Mouse (Mus musculus) kidney, postnatal 14 days (tissue): ENCODE data around the gene Gm47995.
"Not testable (repeated sequence)": the region's sequence is repeated elsewhere in the genome, so short reads cannot be mapped to it uniquely, and the experiment has no call there.

Experiments
- DNase-seq: peaks from one replicate; pipeline ENCODE4 v3.0.0; 2022; ENCODE audit warnings: mixed read lengths

Gene Gm47995

DNA sequence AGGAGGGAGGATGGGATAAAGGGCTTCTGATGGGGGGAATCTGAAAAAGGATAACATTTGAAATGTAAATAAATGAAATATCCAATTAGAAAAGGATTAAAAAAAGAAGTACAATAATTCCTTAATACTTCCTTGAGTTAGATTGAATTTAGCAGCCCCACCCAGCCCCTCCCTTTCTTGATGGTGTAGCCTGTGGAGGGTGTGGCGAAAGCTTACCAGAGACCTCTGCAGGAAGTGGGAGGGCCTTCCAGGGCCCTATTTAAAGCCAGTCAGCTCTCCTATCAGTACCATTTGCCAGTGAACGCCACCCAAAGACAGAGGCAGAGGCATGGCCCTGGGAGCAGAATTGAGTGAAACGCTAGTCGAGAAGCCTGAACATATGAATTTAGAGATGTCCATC is at the start of gene Gm47995:
Gene Gm47995 (plus strand): TSS at position 329 of the 400 bp plus-strand sequence.
- DNase-seq: not testable (repeated sequence)

DNA sequence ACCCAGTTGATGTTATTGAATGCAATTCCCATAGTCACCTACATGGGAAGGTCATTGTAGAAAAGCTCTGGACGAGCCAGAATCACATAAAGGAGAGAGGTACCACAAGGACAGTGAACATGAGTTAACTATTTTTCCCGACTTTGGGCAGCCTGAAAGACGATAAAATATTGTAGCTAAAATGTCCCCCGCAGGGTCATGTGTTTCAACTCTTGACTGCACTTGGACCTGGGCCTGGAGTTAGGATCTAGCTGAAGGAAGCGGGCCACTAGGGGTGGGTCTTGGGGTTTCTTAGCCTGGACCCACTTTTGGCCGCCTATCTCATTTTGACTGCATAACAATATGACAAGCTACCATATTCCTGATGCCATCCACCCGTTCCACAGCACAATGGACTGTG is 48.0 kb upstream of the Gm47995 start:
- DNase-seq: no peak

DNA sequence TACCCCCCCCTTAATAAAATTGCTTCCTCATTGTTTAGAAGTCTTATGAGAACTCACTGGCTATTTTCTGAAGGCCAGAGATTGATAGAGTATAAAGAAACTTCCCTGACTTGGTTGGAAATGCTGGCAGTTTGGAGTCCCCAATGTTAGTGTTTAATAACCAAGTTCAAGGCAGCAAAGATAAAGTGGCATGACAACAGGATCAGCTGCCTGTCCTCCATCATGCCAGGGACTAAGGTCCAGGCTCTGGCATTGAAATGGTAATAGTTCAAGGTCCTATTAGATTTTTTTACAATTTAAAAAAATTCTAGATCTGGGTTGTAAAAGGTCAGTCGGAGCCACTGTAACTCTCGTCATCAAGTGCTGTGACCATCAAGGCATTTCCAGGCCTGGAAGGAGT is 47.2 kb upstream of the Gm47995 start:
- DNase-seq: no peak

DNA sequence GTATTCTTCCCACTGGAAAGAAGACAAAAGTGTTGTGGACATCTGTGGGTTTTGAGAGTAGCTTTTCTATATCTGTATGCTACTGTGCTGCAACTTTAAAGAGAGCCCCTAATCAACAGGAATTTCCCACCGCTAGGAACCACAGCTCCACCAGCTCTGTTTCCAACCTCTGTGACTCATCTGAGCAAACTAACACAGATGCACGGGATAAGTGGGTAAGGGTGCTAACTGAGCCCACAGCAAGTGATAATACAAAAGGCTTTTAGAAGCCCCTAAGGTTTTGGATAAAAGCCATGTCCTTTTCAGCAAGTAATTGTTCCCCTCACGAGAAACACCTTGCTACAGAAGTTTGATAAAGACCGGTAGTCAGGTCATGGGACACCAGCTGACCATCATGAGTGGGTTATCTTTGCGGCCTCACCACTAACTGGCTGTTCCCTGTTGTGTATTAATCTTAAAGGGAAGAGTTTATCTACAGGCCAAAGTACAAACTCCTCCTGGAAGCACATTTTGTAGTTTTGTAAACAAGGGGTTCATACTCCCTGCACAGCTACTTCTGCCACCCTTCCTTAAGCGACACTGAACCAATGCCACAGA is 45.1 kb upstream of the Gm47995 start:
- DNase-seq: no peak

DNA sequence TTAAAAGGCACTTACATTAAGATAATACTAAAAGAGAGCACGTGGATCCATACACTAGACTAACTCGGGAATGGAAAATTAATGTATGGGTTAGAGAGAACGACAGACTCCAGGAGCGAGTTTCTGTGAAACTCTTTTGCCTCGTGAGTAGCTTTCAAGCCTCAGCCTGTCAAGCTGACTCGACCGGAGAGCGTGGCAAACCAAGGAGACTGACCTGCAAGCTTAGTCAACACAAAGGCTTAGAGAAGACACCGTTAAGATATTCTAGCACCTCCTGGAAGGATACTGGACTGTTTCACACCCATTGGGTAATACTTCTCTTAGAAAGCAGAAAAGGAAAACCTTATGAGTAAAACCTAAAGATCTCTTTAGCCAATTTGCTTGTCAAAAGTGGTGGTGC is 44.1 kb upstream of the Gm47995 start:
- DNase-seq: not testable (repeated sequence)

DNA sequence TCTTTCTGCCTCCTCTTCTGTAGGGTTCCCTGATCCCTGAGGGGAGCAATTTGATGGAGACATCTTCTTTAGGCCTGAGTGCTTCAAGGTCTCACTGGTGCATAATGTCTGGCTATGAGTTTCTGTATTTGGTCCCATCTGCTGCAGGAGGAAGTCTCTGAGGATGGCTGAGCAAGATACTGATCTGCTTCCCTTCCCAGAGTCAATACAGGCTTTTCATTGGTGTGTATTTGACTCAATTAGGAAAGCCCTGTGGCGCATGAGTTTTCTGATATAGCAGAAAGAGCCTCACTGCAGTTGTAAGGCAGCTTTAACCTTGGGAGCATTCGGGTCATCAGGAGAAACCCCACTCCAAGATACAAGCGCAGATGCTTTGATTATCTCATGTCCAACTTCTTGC is 42.1 kb upstream of the Gm47995 start:
- no peak for DNase-seq

DNA sequence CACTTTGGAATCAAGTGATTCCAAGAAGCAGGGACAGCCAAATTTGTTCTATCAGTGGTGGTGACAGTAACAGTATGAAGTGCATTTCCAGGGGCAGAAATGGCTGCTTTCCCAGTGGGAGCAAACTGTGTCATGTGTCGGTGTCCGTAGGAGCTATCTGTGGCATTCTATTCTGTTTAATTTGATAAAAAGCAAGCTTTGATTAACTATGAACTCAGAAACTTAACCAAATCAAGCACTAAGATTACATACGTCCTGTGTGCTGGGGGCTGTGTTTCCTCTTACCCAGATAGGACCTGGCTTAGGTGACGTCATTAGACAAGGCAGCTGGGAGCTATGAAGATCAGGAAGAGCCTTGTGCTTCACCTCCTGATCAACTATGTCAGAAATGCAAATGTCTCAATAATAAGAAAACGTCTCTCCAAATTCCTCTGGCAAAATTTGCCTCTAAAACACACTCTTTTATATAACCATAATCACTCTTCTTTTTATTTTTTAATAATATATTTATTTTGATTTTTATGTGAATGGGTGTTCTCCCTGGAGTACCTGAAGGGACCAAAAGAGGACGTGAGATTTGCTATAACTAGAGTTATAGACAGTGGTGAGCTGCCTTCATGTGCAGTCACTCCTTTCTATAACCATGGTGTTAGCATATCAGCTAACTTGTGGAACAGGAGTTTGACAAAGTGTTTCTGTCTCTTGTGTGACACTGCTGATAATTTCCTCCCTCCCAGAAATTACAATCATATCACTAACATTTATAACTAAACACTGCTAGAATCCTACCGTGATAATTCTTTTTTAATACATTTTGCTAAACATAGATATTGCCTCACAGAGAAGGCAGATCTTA is 41.2 kb upstream of the Gm47995 start:
- DNase-seq: no peak

DNA sequence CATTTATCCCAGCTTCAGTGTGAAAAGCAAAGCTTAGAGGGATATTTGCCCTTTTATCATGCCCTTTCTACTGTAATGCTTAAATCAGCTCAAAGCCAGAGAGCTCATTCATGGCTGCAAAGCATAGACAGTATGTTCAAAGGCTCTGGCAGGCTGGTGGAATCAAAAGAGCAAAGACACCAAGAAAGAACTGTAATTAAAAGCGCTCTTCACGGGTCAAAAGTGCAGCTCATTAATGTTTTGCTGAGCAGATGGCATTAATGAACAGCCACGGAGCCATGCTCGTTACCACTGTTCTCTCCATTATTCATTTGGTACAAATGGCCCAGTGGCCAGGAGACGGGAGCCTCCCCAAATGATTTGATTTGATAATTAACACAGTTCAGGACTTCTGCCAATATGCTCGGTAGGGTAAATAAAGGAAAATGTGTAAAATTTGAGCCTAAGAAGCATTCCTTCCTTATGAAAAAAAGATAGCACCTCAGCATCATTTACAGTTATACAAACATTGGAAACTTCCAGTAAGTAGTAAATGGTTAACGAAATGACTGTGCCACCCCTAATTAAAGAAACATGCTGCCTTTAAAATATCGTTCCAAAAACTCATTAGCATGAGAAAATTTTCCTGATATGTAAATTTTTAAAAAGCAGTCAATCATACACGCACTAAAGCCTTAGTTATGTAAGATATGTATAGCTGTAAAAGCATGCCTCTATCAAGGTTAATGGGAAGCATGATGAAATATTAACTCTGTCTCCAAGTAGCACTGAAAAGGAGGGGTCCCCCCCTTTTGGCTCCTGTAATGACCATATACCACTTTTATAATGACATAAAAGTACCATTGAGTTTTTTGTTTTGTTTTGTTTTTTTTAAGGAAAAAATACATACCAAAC is 40.0 kb upstream of the Gm47995 start:
- DNase-seq: peak; percentile 84

DNA sequence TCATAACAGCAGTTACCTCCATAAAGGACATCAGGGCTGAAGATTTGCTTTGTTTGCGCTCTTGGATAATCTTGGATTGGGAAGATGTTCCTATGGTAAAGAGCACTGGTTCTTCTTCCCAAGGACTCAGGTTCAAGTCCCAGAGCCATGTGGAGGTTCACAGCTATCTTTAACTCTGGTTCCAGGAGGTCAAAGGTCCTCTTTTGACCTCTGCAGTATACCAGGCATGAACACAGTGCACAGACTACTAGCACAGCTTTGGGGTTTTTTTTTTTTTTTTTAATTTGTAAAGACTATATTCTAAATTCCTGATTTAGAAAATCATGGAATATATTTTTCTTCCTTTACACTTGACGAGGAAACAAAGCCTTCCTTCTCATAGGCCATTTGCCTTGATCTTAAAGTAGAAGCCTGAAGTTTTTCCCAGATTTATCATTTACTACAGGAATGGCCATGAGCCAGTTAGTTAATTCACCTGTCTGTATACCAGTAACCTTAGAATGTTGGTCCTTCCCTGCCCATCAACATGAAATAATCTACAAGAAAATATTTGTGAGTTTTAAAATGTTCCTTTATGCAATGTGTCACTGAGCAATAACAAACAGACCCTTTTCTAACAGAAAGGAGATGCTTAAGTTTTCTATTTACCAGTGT is 39.3 kb upstream of the Gm47995 start:
- DNase-seq: no peak

DNA sequence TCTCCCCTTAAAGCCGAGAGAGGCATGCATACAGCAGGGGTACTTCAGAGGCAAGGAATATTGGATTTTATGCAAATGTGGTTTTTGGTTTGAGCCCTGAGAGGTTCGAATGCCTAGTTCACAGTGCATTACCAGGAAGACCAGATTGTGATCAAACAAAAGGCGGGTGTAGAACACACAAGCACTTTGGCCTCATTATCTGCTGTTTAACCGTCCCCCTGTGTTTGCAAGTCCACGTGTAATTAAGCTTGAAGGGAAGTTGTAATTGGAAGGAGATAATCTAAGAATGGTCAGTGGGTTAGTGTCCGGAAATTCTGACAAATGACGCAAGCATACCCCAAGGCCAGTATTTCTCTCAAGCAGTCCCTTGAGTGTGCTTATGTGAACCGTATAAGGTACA is 32.2 kb upstream of the Gm47995 start:
- no peak for DNase-seq

DNA sequence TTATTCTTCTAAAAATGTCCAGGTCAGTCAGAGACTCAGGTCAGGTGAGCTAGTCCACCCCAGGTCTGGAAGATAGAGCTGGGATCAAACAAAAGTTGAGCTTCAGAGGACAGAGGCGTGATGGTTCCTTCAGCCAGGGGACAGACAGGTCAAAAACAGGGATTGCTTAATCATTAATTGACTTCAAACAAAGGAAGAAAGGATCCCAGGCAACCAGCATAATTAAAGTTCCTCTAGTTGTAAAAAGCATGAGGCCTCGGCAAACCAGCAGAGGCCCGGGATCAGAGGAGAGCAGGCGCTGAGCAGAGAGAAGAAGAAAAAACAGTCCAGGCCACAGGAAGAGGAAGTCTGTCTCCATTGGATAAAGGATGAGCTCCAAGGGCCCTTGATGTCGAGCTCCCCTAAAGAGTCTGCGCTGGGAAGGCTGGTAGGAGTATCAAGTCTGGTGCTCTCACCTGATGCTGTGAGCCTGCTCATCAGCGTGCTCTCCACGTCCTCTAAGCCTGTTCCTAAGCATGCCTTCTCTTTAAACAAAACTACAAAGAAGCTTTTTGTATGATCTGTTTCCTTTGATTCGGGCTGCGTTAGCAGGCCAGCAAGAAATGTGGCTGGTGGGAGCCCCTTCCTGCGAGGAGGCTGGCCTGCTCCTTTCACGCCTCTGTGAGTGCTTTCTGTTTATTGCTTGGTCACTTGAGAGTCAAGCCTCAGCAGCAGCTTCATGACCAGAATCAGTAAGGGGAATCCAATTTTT is 30.8 kb upstream of the Gm47995 start:
- DNase-seq: no peak

DNA sequence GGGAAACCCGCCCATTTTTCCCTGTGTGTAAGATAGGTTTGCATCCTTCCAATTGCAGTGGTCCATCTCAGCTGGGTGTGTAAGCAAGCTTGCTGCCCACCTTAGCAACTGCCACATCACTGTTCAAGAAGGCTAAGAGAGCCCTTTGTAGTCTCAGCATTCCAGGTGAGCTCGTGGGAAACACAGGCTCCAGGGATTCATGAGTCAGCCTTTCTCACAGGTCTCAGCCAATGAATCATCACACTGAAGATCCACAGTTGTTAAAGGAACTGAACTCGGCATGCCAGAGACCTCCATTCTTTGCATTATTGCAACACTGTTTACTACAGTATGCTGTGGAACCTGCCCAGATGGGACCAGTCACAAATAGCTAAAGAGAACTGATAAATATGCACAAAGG is 29.6 kb upstream of the Gm47995 start:
- no peak for DNase-seq

DNA sequence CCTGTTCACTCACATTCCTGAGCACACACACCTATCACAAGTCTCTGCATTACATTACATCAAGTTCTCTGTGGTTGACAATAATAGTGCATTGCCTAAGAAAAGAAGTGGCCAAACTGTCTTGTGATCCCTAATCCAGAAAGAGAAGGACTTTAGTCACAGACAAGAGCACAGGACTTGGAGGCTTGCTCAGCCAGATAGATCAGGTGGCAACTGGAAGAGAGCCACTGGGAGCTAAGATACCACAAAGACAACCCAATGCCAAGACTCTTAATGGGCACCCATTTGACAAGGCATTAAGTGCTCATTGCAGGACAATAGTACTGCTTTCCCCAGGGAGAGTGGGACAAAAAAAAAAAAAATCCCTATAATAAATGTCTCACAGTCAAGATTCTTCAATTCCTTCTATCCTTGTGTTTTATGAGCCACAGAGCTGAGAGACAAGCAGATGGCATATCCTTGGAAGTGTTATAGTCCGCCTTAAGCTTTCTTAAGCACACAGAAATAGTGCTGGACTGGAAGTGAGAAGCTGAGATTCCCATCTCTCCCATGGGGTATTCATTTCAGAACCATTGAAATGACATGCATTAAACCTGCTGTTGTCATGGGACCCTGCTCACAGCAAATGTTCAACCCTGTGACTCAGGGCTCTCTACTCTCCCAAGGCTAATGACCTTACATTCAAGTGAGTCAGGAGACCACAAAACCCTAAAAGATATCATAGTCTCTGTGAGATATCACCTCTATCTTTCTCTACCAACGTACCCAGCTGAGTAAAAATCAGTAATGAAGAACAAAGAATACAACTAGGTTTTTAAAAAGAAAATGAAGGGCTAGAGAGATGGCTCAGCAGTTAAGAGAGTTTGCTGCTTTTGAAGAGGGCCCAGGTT is 26.4 kb upstream of the Gm47995 start:
- DNase-seq: no peak

DNA sequence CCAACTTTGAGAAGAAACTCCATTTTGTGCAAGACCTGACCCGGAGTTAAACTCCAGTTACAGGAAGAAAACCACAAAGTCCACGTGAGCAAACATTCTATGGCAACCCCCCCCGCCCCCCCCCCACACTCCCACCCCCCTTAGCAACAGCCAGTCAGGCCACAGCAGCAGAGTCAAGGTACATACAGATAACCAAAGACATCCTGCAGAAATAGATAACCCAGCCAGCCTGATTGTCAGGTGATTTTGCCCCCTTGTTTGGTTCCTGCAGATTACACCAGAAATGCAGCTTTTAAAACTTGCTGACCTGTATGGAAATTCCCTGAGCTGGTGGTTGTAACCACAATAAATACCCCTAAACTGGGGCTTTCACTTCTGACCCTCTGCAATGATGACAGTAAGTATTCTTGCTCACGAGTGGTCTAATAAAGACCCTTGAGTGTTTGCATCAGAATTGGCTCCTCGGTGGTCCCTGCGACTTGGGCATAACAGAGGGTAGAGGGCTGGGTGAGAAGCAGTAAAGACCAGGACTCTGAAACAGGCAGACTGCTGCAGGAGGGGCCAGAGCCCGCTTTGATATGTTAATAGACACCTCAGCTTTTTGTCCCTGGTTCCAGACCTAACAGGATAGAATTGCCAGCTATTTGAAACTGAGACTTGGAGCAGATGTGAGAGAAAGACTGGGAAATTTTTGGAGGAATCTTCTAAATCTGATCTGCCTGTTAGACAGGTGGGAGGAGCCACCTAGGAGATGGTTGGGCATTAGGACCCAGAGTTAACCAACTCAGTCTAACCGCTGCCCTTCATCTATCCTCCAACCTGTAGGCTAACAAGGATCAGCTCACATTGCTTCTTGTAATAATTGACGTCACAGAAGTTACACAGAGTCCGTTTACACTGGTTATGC is 21.0 kb upstream of the Gm47995 start:
- DNase-seq: peak; percentile 64

DNA sequence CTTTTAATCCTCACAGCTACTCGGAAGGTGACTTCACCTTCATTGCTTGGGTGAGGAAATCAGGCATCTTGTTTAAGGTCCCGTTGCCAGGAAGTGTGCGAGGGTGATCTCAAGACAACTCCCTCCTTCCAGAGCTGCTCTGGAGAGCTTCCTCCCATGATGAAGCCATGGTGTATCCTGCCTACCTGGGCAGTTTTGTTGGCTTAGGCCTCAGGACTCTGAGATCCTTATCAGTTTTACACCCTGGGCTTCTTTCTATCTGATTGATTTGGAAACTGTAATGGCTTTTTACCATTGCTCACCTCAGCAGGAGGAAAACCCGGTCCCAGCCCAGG is 20.3 kb upstream of the Gm47995 start:
- no peak for DNase-seq

DNA sequence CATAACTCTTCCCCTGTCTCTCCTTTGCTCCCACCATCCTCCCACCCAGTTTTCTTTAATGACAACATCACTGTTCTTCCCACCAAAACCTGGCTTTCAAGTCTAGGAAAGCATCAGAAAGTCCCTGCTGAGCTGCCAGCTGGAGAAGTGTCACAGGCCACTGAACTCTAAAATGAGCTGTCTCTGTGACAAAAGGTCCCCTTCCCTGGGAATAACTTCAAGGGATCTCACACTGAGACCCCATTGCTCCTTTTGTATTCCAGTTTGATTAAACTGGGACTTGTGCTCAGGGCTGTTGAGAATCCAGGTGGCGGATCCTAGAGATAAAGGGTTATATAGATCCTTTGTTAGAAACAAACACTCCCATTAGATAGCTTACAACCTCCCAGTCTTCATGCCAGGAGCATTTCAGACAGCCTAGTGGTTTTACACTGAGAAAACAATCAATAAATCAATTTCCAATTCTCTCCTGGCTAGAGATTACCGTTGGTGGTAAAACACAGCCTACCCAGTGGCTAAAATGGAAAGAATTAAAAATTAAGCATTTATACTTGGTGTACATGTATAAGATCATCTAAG is 19.7 kb upstream of the Gm47995 start:
- no peak for DNase-seq

DNA sequence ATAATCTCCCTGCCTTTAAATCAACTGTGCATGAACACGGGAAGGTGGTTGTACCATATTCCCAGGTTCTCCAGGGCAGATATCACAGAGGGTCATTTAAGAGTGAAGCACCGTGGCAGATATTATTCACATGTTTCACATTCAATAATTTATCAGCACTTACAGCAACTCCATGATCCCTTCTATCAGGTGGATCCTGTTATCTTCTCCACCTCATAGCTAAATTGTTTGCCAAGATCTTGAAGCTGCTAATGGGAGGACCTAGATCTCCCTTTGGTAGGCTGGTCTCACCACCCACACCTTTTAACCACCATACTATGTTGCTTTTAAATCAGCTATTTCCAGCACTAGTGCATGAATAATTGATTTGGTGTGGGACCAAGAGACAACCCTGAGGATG is 18.1 kb upstream of the Gm47995 start:
- no peak for DNase-seq

DNA sequence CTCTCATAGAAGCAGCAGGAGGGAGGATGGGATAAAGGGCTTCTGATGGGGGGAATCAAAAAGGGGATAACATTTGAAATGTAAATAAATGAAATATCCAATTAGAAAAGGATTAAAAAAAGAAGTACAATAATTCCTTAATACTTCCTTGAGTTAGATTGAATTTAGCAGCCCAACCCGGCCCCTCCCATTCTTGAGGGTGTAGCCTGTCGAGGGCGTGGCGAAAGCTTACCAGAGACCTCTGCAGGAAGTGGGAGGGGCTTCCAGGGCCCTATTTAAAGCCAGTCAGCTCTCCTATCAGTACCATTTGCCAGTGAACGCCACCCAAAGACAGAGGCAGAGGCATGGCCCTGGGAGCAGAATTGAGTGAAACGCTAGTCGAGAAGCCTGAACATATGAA is 16.0 kb upstream of the Gm47995 start, which contains the start of gene Gm47985:
Gene Gm47985 (plus strand): TSS at position 272 of the 400 bp plus-strand sequence.
- not testable (repeated sequence) for DNase-seq

DNA sequence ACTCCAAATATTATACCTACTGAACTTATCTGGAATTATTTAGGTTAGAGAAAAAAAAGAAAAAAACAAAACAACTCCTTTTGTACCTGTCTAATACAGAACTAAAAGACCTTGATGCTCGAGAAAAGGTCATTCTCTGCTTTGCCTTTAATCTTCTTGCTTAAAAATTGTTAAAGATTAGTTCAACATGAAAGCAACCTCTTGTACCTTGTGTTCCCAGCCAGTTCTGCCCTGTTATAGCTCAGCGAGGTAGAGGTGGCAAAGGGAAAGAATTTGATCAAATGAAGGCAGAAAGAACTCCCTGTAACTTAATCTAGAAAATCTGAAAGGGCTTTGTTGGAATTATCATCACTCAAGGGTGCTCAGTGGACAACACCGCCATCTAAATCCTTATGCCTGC is 12.1 kb upstream of the Gm47995 start:
- DNase-seq: not testable (repeated sequence)
